Mouse (Mus musculus) mouse trophoblast stem cell (cell line): ENCODE measurements around the gene Krt33a.

ENCODE experiments used
- in situ Hi-C, 2 experiments: fragments of 300-500 bp; cut with MseI, MboI; formaldehyde crosslinking; loops; 2 replicates in 1 of 2; 3 replicates in 1 of 2; pipeline ENCODE4 v1.15.1; 2025

The Krt33a gene

GRCm38 (mm10) chr11:99988530-99988929 lies 27.5 kb downstream of the Krt33a start:
- in situ Hi-C loops = no loop called here

GRCm38 (mm10) chr11:99986180-99986647 lies 29.8 kb downstream of the Krt33a start, which contains the start of gene Krtap16-1:
Krtap16-1 (minus strand) TSS chr11:99986597.
- in situ Hi-C loops = no loop called here

GRCm38 (mm10) chr11:99985291-99986092 lies 30.5 kb downstream of the Krt33a start:
- in situ Hi-C loops = no loop called here

GRCm38 (mm10) chr11:99983442-99983841 lies 32.6 kb downstream of the Krt33a start:
- in situ Hi-C loops = no loop called here

GRCm38 (mm10) chr11:99982731-99983130 lies 33.3 kb downstream of the Krt33a start:
- in situ Hi-C loops = no loop called here

- in situ Hi-C loops = no loop called here
Measured at GRCm38 (mm10) chr11:99978953-99979352, 37.1 kb downstream of the Krt33a start, which contains the start of gene Krtap29-1. Krtap29-1 (minus strand) TSS chr11:99979053.

- in situ Hi-C loops = no loop called here
Measured at GRCm38 (mm10) chr11:99965961-99966360, 50.1 kb downstream of the Krt33a start.

- in situ Hi-C loops = no loop called here
Measured at GRCm38 (mm10) chr11:99964213-99964612, 51.8 kb downstream of the Krt33a start.
